Mouse (Mus musculus): ENCODE data around the gene Adamtsl1. TPM values are rescaled to one million over a fixed set of nuclear protein-coding genes. Genes with fewer than 3 reads are reported as not detected.
A peak's percentile ranks its signal among the peaks of the same experiment; 100 is the strongest.

The Adamtsl1 gene
- polyA plus RNA-seq, 1 experiment, result 6.3 TPM

- TF ChIP-seq CTCF (IDR thresholded peaks at IDR 0.05; ENCODE audit: borderline replicate concordance, extremely low read depth, insufficient read depth, insufficient read length), result no peak
- no peak for TF ChIP-seq POLR2A (IDR thresholded peaks at IDR 0.05; ENCODE audit: borderline replicate concordance, extremely low read depth, insufficient read depth, insufficient read length, poor library complexity, severe bottlenecking)
- peak; percentile 80 for DNase-seq (ENCODE audit: low read depth)
Measured at GRCm38 (mm10) chr4:85763161-85764014, 249.4 kb downstream of the Adamtsl1 start.

- peak; percentile 20 for DNase-seq (ENCODE audit: low read depth)
- TF ChIP-seq CTCF (IDR thresholded peaks at IDR 0.05; ENCODE audit: borderline replicate concordance, extremely low read depth, insufficient read depth, insufficient read length), result no peak
- no peak for TF ChIP-seq POLR2A (IDR thresholded peaks at IDR 0.05; ENCODE audit: borderline replicate concordance, extremely low read depth, insufficient read depth, insufficient read length, poor library complexity, severe bottlenecking)
Measured at GRCm38 (mm10) chr4:85764015-85764450, 250.1 kb downstream of the Adamtsl1 start.

GRCm38 (mm10) chr4:85764476-85764875 lies 250.5 kb downstream of the Adamtsl1 start:
- TF ChIP-seq POLR2A (IDR thresholded peaks at IDR 0.05; ENCODE audit: borderline replicate concordance, extremely low read depth, insufficient read depth, insufficient read length, poor library complexity, severe bottlenecking), result no peak
- DNase-seq (ENCODE audit: low read depth), result peak; percentile 67

GRCm38 (mm10) chr4:85767666-85768065 lies 253.7 kb downstream of the Adamtsl1 start:
- DNase-seq (ENCODE audit: low read depth), result no peak
- TF ChIP-seq POLR2A (IDR thresholded peaks at IDR 0.05; ENCODE audit: borderline replicate concordance, extremely low read depth, insufficient read depth, insufficient read length, poor library complexity, severe bottlenecking) (no peak), CTCF (IDR thresholded peaks at IDR 0.05; ENCODE audit: borderline replicate concordance, extremely low read depth, insufficient read depth, insufficient read length) (no peak)

- DNase-seq (ENCODE audit: low read depth), result peak; percentile 90
- TF ChIP-seq POLR2A (IDR thresholded peaks at IDR 0.05; ENCODE audit: borderline replicate concordance, extremely low read depth, insufficient read depth, insufficient read length, poor library complexity, severe bottlenecking) (no peak), CTCF (IDR thresholded peaks at IDR 0.05; ENCODE audit: borderline replicate concordance, extremely low read depth, insufficient read depth, insufficient read length) (no peak)
Measured at GRCm38 (mm10) chr4:85768107-85768506, 254.1 kb downstream of the Adamtsl1 start.

GRCm38 (mm10) chr4:85782511-85782910 lies 268.5 kb downstream of the Adamtsl1 start:
- peak; percentile 84 for DNase-seq (ENCODE audit: low read depth)
- TF ChIP-seq POLR2A (IDR thresholded peaks at IDR 0.05; ENCODE audit: borderline replicate concordance, extremely low read depth, insufficient read depth, insufficient read length, poor library complexity, severe bottlenecking) (no peak), CTCF (IDR thresholded peaks at IDR 0.05; ENCODE audit: borderline replicate concordance, extremely low read depth, insufficient read depth, insufficient read length) (no peak)

- TF ChIP-seq CTCF (IDR thresholded peaks at IDR 0.05; ENCODE audit: borderline replicate concordance, extremely low read depth, insufficient read depth, insufficient read length) (no peak), POLR2A (IDR thresholded peaks at IDR 0.05; ENCODE audit: borderline replicate concordance, extremely low read depth, insufficient read depth, insufficient read length, poor library complexity, severe bottlenecking) (no peak)
Measured at GRCm38 (mm10) chr4:85783768-85784379, 269.9 kb downstream of the Adamtsl1 start.

GRCm38 (mm10) chr4:85784428-85784827 lies 270.5 kb downstream of the Adamtsl1 start:
- DNase-seq (ENCODE audit: low read depth), result peak; percentile 49
- TF ChIP-seq CTCF (IDR thresholded peaks at IDR 0.05; ENCODE audit: borderline replicate concordance, extremely low read depth, insufficient read depth, insufficient read length), result no peak
- TF ChIP-seq POLR2A (IDR thresholded peaks at IDR 0.05; ENCODE audit: borderline replicate concordance, extremely low read depth, insufficient read depth, insufficient read length, poor library complexity, severe bottlenecking), result no peak

More at GRCm38 (mm10) chr4:85783768-85784379, 269.9 kb downstream of the Adamtsl1 start:
- DNase-seq (ENCODE audit: low read depth), result peak; percentile 85

GRCm38 (mm10) chr4:85790226-85790625 lies 276.3 kb downstream of the Adamtsl1 start:
- DNase-seq (ENCODE audit: low read depth), result no peak
- TF ChIP-seq POLR2A (IDR thresholded peaks at IDR 0.05; ENCODE audit: borderline replicate concordance, extremely low read depth, insufficient read depth, insufficient read length, poor library complexity, severe bottlenecking) (no peak), CTCF (IDR thresholded peaks at IDR 0.05; ENCODE audit: borderline replicate concordance, extremely low read depth, insufficient read depth, insufficient read length) (no peak)

GRCm38 (mm10) chr4:85801805-85802204 lies 287.8 kb downstream of the Adamtsl1 start:
- DNase-seq (ENCODE audit: low read depth), result peak; percentile 94
- TF ChIP-seq CTCF (IDR thresholded peaks at IDR 0.05; ENCODE audit: borderline replicate concordance, extremely low read depth, insufficient read depth, insufficient read length) (peak; percentile 97), POLR2A (IDR thresholded peaks at IDR 0.05; ENCODE audit: borderline replicate concordance, extremely low read depth, insufficient read depth, insufficient read length, poor library complexity, severe bottlenecking) (no peak)

- DNase-seq (ENCODE audit: low read depth), result no peak
- TF ChIP-seq POLR2A (IDR thresholded peaks at IDR 0.05; ENCODE audit: borderline replicate concordance, extremely low read depth, insufficient read depth, insufficient read length, poor library complexity, severe bottlenecking), result no peak
- no peak for TF ChIP-seq CTCF (IDR thresholded peaks at IDR 0.05; ENCODE audit: borderline replicate concordance, extremely low read depth, insufficient read depth, insufficient read length)
Measured at GRCm38 (mm10) chr4:85814418-85814817, 300.4 kb downstream of the Adamtsl1 start.

All from brain, embryonic 14.5 days (tissue).